Mouse (Mus musculus) lung, embryonic 14.5 days (tissue): ENCODE data around the gene Agr3. TPM values are rescaled to one million over a fixed set of nuclear protein-coding genes. Genes with fewer than 3 reads are reported as not detected.

ENCODE experiments used
- ATAC-seq: fragments of 200-750 bp; cut with Nextera tagmentation; 2 replicates; pipeline ENCODE4 v1.8.0; 2017; ENCODE audit warnings: mild to moderate bottlenecking, moderate TSS enrichment, moderate library complexity; ENCODE audit not compliant: insufficient read depth
- DNase-seq: peaks from one replicate; pipeline ENCODE4 v3.0.0-alpha.2; 2015
- H3K27ac ChIP-seq: fragments of 300-500 bp; sonication (generic); 2 replicates; pipeline ENCODE4 v1.5.1; 2014; ENCODE audit warnings: low read depth, mild to moderate bottlenecking, moderate library complexity
- H3K27me3 ChIP-seq: fragments of 300-500 bp; sonication (generic); 2 replicates; pipeline ENCODE4 v1.6.1; 2014; ENCODE audit warnings: low read length, control low read depth; ENCODE audit not compliant: insufficient read depth
- H3K36me3 ChIP-seq: fragments of 300-500 bp; sonication (generic); 2 replicates; pipeline ENCODE4 v1.6.1; 2014; ENCODE audit warnings: control low read depth; ENCODE audit not compliant: insufficient read depth
- H3K4me1 ChIP-seq: fragments of 300-500 bp; sonication (generic); 2 replicates; pipeline ENCODE4 v1.6.1; 2014; ENCODE audit warnings: antibody characterized with exemption, control low read depth; ENCODE audit not compliant: insufficient read depth
- H3K4me2 ChIP-seq: fragments of 300-500 bp; sonication (generic); 2 replicates; pipeline ENCODE4 v1.6.1; 2014; ENCODE audit warnings: mild to moderate bottlenecking
- H3K4me3 ChIP-seq: fragments of 300-500 bp; sonication (generic); 2 replicates; pipeline ENCODE4 v1.5.1; 2014; ENCODE audit warnings: low read depth, low read length
- H3K9ac ChIP-seq: fragments of 300-500 bp; sonication (generic); 2 replicates; pipeline ENCODE4 v1.6.1; 2014
- H3K9me3 ChIP-seq: fragments of 300-500 bp; sonication (generic); 2 replicates; pipeline ENCODE4 v1.6.1; 2016; ENCODE audit warnings: low read depth, low read length, control low read depth
- CTCF ChIP-seq: IDR thresholded peaks from 2 replicates; pipeline ENCODE4 v1.5.1; 2016; ENCODE audit warnings: antibody characterized with exemption, low read depth
- WGBS: fragments of 180-500 bp; shearing (Covaris S2); extraction: QIAGEN DNeasy Blood & Tissue Kit; methylation state at CpG from one replicate; pipeline ENCODE4 v1.1.7; 2014; 5-methylcytosine and 5-hydroxymethylcytosine counted together
- polyA plus RNA-seq: library from polyadenylated mRNA; unstranded; fragments of >200 nt; fragmentation: Nextera tagmentation; extraction: Ambion mirVana; gene quantifications from 2 replicates; pipeline ENCODE4 v1.2.1, GENCODE M21; 2014

Gene Agr3
- polyA plus RNA-seq, 1 experiment from 2014 or later: not detected

- no peak overlapping the region for H3K27ac ChIP-seq
- H3K36me3 ChIP-seq: no peaks in the 10 kb centered on the region
- H3K4me2 ChIP-seq: no peak overlapping the region
- no peaks in the 10 kb centered on the region for H3K27me3 ChIP-seq
- DNase-seq (no peak), ATAC-seq (no peak)
- H3K9ac ChIP-seq: no peak overlapping the region
- H3K4me1 ChIP-seq: no peaks in the 10 kb centered on the region
- no peaks in the 10 kb centered on the region for H3K9me3 ChIP-seq
- TF ChIP-seq CTCF: no peak
- H3K4me3 ChIP-seq: no peak overlapping the region
- 76% methylated on average over 1 of the region's 1 CpGs for WGBS
These were observed 14.8 kb upstream of the Agr3 start for GRCm38 (mm10) chr12:35910632-35911031.

GRCm38 (mm10) chr12:35915813-35916212, 9.6 kb upstream of the Agr3 start:
- Histone ChIP-seq H3K4me3 (no peak overlapping the region), H3K27me3 (no peaks in the 10 kb centered on the region), H3K36me3 (no peaks in the 10 kb centered on the region), H3K27ac (no peak overlapping the region), H3K9ac (no peak overlapping the region), H3K9me3 (no peaks in the 10 kb centered on the region), H3K4me2 (no peak overlapping the region), H3K4me1 (no peaks in the 10 kb centered on the region)
- ATAC-seq: no peak
- no peak for DNase-seq
- no peak for TF ChIP-seq CTCF

GRCm38 (mm10) chr12:35916467-35916866, 9.0 kb upstream of the Agr3 start:
- 44% methylated on average over 1 of the region's 1 CpGs for WGBS
- H3K4me2 ChIP-seq: no peak overlapping the region
- no peaks in the 10 kb centered on the region for H3K36me3 ChIP-seq
- H3K9ac ChIP-seq: no peak overlapping the region
- no peak for TF ChIP-seq CTCF
- no peaks in the 10 kb centered on the region for H3K27me3 ChIP-seq
- H3K4me1 ChIP-seq: no peaks in the 10 kb centered on the region
- H3K4me3 ChIP-seq: no peak overlapping the region
- ATAC-seq (no peak), DNase-seq (no peak)
- H3K27ac ChIP-seq: no peak overlapping the region
- H3K9me3 ChIP-seq: no peaks in the 10 kb centered on the region

GRCm38 (mm10) chr12:35918031-35918430, 7.4 kb upstream of the Agr3 start:
- 73% methylated on average over 1 of the region's 1 CpGs for WGBS
- no peaks in the 10 kb centered on the region for H3K27me3 ChIP-seq
- no peak overlapping the region for H3K9ac ChIP-seq
- H3K4me3 ChIP-seq: no peak overlapping the region
- H3K4me2 ChIP-seq: no peak overlapping the region
- H3K36me3 ChIP-seq: no peaks in the 10 kb centered on the region
- no peak overlapping the region for H3K27ac ChIP-seq
- no peak for TF ChIP-seq CTCF
- DNase-seq (no peak), ATAC-seq (no peak)
- H3K4me1 ChIP-seq: no peaks in the 10 kb centered on the region
- no peaks in the 10 kb centered on the region for H3K9me3 ChIP-seq

GRCm38 (mm10) chr12:35927804-35928203, 2.4 kb downstream of the Agr3 start:
- no peaks in the 10 kb centered on the region for H3K36me3 ChIP-seq
- WGBS: 56% methylated on average over 2 of the region's 2 CpGs
- no peak overlapping the region for H3K4me2 ChIP-seq
- DNase-seq (no peak), ATAC-seq (no peak)
- no peak overlapping the region for H3K9ac ChIP-seq
- H3K27me3 ChIP-seq: no peaks in the 10 kb centered on the region
- H3K9me3 ChIP-seq: no peaks in the 10 kb centered on the region
- no peak for TF ChIP-seq CTCF
- H3K27ac ChIP-seq: no peak overlapping the region
- H3K4me1 ChIP-seq: no peaks in the 10 kb centered on the region
- no peak overlapping the region for H3K4me3 ChIP-seq

GRCm38 (mm10) chr12:35932816-35933215, 7.4 kb downstream of the Agr3 start:
- Histone ChIP-seq H3K4me1 (no peaks in the 10 kb centered on the region), H3K4me3 (no peak overlapping the region), H3K9ac (no peak overlapping the region), H3K4me2 (no peak overlapping the region), H3K27ac (no peak overlapping the region), H3K36me3 (no peaks in the 10 kb centered on the region), H3K9me3 (no peaks in the 10 kb centered on the region), H3K27me3 (no peaks in the 10 kb centered on the region)
- peak; percentile 1 for DNase-seq
- TF ChIP-seq CTCF: no peak
- no peak for ATAC-seq

- Histone ChIP-seq H3K9me3 (no peaks in the 10 kb centered on the region), H3K27ac (no peak overlapping the region), H3K4me3 (no peak overlapping the region), H3K4me1 (no peaks in the 10 kb centered on the region), H3K36me3 (no peaks in the 10 kb centered on the region), H3K4me2 (no peak overlapping the region), H3K27me3 (no peaks in the 10 kb centered on the region), H3K9ac (no peak overlapping the region)
- no peak for TF ChIP-seq CTCF
- WGBS: 67% methylated on average over 1 of the region's 1 CpGs
- DNase-seq: no peak
- no peak for ATAC-seq
These were observed 26.3 kb downstream of the Agr3 start for GRCm38 (mm10) chr12:35951757-35952156.

- WGBS: 76% methylated on average over 2 of the region's 2 CpGs
These were observed 31.8 kb downstream of the Agr3 start for GRCm38 (mm10) chr12:35957235-35957634.

More at GRCm38 (mm10) chr12:35957235-35957634, 31.8 kb downstream of the Agr3 start:
- peak; percentile 50 for TF ChIP-seq CTCF
- Histone ChIP-seq H3K27ac (no peak overlapping the region), H3K9me3 (no peaks in the 10 kb centered on the region), H3K36me3 (no peaks in the 10 kb centered on the region), H3K4me2 (no peak overlapping the region), H3K27me3 (no peaks in the 10 kb centered on the region), H3K4me1 (no peaks in the 10 kb centered on the region), H3K4me3 (no peak overlapping the region), H3K9ac (no peak overlapping the region)
- ATAC-seq (no peak), DNase-seq (peak; percentile 49)
